Mouse (Mus musculus): ENCODE measurements around the gene Zfp750.

The Zfp750 gene

DNA sequence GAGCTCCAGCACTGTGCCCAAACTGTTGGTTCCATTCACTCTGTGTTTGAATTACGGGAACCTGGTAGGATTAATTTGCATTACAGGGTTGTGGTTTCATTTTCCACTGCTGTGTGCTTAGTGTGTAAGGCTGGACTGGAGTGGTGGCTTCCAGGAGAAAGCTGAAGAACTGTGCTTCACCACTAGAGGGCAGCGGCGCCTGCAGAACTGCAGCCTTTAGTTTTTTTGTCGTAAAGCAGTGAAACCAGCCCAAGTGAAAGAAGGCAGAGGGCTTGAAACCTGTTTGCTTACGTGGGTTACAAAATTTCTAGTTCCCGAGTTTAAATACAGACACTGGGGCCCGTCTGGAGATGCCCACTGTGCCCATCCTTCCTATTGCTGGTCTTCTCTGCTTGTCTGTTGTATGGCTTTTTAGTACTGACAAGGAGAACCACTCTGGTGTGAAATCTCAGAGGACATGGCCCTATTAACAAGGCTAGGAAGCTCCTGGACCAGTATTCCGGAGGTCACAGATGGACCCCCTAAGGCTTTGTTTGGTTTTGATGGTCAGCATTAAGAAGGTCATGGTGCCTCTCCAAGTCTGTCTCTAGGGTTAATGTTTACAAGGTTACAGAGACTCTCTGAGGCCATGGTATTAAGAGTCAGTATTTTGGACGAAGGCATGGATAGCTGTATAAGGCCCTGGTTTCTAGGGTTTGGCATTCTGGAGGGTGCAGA lies 43.3 kb downstream of the Zfp750 start:
- peak; percentile 49 for DNase-seq (ENCODE audit: low read depth, low spot score)

DNA sequence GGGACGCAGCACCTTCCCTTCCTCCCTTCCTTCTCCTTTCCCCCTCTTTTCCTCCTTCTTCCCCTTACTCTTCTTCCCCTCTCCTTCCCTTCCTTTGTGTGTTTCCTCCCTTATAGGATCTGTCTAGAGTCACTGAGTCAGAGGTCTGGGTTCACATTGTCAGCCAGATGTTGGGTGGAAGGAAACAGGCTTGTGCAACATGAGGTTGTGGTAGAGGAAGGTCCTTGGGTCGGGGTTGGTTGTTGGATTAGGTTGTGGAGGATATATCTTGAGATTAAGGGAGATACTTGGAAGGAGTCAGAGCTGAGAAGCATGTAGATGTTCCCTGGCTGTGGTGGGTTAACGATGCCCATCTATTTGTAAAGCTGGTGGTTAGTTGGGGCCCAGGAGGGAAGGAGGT lies 44.3 kb downstream of the Zfp750 start:
- DNase-seq (ENCODE audit: low read depth, low spot score) = no peak

DNA sequence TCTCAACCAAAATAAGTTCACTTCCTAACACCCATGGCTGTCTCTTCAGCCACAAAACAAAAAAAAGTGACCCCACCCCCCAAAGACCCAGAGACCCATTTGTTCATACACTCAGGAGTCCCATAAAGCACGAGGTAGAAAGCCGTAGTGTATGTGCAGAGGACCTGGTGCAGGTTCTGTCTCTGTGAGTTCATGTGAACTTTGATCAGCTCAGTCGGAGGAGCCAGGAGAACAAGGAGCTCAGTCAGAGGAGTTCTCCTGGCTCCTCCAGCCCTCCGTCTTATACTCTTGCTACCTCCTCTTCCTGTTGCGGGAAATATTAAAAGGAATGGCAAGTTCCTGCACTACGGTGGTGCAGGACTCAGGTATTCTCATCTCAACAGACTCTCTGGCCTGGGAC lies 51.7 kb downstream of the Zfp750 start:
- DNase-seq (ENCODE audit: low read depth, low spot score) = no peak
